Mouse (Mus musculus) kidney, adult 2 months (tissue): ENCODE measurements around the gene Aurkaip1.

Experiments
- CTCF ChIP-seq: fragments of 200-500 bp; conservative IDR thresholded peaks from 2 replicates; pipeline ENCODE4 v1.5.1; 2011; ENCODE audit warnings: low read depth, mild to moderate bottlenecking, control low read depth, low read length, moderate library complexity, mixed read lengths; ENCODE audit not compliant: insufficient read depth, insufficient read length
- POLR2A ChIP-seq: fragments of 200-500 bp; IDR thresholded peaks from one replicate; pipeline ENCODE4 v1.6.1; 2011; ENCODE audit warnings: low read depth, low read length, control low read depth

GRCm38 (mm10) chr4:155843231-155843630 lies 12.2 kb downstream of the Aurkaip1 start:
- no peak for TF ChIP-seq CTCF
- no peak for TF ChIP-seq POLR2A
